Mouse (Mus musculus): ENCODE results near the gene Abca1.

DNA sequence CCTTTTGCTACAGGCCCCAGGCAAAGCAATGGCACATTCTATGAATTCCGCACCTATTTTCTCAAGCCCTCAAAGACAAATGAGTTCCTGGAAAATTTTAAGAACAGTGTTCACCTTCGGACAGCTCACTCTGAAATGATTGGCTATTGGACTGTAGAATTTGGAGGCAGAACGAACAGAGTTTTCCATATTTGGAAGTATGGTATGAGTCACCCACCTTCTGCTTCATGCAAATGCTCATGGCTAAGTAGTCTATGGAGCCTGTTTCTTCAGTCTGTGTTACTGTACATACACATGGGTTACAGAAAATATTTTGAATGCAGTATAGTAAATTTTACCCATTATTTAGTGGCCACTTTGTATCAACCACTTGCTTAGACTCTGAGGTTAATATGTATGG is 144.7 kb downstream of the Abca1 start:
- TF ChIP-seq POLR2A (IDR thresholded peaks at IDR 0.05; ENCODE audit: extremely low read depth, insufficient read depth, low read length) (no peak), CTCF (IDR thresholded peaks at IDR 0.05; ENCODE audit: low read depth, low read length) (no peak)
